Mouse (Mus musculus) mouse trophoblast stem cell (cell line): ENCODE measurements around the gene Gm21905.

ENCODE experiments used
- in situ Hi-C, 2 experiments: fragments of 300-500 bp; cut with MseI, MboI; formaldehyde crosslinking; loops; 2 replicates in 1 of 2; 3 replicates in 1 of 2; pipeline ENCODE4 v1.15.1; 2025

Gene Gm21905

DNA sequence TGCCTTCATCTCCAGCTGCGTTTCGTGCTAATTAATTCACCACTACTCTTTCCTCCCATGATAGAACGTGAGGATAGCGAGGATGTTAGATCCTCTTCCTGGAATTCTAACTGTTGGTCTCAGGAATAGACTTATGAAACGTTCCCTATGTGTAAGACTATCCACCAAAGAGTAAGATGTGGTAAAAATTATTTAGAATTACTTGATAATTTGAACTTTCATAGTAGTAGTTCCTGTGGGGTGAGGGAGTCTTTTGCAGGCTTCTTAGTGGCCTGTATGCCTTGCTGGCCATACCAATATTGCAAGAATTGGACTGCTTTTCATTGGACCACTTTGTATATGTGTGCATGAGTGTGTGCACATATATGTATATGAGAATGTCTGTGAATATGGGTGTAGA, at the start of gene Gm21905:
Gm21905 (minus strand) TSS at position 101 of the 400 bp plus-strand sequence.
- in situ Hi-C loops: loop anchor here in 1 of 2 experiments (10.0 kb wide), 1 partner anchor 62 kb away; no protein-coding TSS in a partner anchor

DNA sequence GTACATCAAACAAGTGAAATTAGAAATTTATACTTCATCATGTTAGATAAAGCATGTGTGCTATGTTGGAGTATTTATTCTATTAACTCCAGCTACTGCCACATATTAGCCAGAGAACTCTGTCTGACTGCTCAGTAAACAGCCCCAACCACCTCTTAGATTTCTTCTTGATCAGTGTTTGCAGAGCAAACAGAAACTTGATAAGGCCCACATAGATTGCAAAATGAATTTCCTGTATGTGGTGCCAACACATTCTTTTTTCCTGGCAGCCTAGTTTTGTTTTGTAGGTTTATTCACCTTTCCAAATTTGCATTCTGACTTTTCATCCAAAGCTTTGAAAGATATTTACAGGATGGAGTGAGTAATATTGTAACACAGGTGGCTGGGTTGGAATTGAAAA, 44.2 kb upstream of the Gm21905 start:
- in situ Hi-C loops: no loop called here

DNA sequence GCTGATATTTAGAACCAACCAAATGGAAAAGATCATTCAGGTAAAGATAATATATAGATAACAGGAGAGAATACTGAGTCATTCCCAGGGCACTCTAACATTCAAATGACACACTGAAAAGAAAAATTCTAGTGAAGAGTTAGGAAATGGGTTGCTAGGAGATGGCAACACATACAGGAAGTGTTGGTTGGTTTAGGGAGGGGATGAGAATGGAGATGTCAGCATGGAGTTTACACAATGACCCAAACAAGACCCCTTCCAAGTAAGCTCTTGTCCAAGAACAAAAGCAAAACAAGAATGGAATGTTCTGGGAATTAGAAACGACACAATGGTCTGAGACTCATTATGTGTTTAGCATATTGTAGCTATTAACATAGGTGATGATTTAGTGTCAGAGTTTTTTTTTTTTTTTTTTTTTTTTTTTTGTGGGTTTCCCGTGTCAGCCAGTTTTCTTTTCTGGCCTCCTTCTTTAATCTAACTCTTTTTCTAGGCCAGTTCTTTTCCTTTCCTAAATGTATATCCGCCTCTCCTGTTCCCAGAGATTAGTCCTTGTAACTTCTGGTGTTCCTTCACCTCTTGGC, 35.8 kb upstream of the Gm21905 start:
- in situ Hi-C loops: no loop called here

DNA sequence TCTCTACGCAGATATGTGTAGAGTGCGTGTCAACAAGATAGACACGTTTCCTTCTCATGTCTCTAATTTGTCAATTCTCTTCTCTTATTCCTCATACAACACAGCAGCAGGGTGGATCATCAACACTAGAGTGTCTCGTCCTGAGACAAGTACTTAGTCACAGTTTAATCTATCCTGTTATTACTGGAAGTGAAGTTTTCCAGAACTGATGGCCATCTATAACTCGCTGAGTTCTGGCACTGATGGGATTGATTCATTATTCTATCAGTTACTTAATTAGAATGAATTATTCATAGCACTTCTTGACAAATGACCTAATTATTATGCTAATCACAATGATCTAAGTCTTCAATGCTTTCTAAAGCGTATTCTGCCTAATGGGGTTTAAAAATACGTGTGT, 23.3 kb upstream of the Gm21905 start:
- in situ Hi-C loops: no loop called here

DNA sequence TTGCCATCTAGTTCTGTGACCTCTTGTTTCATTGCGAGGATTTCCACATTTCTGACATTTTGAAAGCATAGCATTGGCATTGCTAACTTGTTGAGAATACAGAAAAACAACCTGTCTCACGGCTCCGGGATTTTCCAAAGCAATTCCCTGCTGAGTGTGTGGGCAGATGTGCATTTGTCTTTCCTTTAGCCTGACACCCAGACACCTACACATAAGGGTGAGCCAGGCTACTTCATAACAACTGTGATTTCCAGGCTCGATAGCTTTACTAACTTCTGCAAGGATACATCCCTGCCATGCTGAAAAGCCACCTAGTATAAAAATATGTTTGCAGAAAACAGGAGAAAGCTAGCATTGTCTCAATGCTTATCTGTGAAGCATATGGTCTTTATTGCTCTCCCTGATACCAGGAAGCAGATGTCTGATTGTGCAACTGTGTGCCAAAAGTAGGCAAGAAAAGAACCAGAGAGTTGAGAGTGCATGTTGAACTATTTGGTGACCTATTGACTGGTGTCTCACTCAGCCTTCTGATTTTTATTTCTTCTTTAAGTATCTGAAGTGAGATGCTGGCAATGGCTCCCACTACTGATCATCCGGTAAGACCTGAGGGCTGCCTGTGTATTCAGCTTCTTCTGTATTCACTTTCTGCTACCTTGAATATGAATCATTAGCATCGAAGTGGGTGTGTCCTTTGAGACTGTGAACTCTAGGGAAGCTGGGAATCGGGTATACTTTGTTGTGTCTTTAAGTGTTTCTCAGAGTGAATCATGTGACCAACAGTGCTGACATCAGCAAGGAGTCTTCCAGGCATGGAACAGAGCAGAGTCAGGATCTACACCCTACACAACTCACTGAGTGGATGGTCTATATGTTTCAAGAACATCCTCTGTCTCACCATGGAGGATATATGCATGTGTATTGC, 15.7 kb upstream of the Gm21905 start:
- in situ Hi-C loops: no loop called here

DNA sequence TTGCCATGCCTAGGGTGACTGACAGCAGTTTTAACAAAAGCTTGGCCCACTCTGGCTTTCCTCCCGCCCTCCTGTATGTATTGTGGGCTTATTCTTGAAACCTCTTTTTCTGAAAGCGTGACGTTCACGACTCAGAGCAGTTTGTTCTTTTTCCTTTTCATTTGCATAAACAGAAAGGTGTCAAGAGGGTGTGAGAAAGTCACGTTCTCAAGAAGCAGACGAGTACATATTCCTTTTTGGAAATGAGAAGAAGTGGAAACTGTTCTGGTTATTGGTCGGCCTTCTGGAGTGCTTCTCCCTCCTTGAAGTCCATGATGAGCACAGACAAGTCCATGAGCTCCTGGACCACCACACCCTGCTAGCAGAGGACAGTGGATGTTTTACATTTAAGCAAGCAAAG, 9.3 kb upstream of the Gm21905 start:
- in situ Hi-C loops: no loop called here

DNA sequence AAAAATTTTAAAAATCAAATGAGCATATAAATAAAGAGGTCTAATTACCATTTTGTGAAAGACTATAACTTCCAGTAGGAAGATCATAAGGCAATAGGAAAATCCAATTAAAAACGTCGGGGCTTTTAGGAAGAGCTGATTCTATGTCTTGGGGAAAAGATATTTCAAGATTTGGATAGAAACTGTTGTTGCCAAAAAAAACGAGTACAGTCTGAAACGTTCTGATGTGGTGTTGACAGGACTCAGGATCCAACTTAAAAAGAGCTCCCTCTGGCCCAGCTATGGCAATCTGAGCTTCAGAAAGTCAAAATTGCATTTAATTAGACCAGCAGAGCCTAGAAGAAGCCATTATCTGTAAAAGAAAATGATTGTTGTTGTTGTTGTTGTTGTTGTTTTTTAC, 7.9 kb upstream of the Gm21905 start:
- in situ Hi-C loops: no loop called here

DNA sequence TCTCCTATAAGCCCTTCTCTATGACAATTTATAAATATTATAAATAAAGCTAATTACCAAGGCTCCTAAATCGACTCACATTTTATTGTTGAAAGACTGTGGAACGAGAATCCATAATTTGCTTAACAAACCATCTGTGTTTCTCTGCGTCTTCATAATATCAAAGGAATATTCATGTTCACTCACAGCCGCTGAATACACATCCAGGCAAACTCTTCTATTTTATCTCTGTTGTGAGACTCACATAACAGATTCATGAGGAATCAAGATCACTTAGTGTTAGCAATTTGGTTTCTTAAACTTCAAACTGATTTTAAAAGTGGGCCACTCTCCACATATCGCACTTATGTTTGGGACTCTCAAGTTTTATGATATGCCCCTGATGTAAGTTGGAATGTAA, 1.9 kb upstream of the Gm21905 start:
- in situ Hi-C loops: loop anchor here in 1 of 2 experiments (10.0 kb wide), 1 partner anchor 63 kb away; no protein-coding TSS in a partner anchor

DNA sequence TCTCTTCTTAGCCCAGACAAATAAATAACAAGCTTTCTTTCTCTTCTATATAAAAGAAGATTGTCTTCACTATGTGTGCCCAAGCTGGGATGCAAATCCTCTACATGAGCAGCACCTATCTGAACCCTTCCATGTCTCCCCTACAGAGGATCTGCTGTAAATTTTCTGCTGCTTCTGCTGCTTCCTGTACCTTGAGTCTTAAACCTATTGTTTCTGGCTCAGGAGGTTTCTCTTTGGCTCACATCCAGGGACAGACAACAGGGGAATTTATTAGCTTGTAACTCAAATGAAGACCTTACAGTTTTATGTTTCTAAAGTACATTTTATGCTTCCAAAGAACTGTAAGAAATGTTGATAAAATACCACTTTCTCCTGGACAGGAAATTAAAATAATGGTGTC, 785 bp upstream of the Gm21905 start:
- in situ Hi-C loops: loop anchor here in 1 of 2 experiments (10.0 kb wide), 1 partner anchor 62 kb away; no protein-coding TSS in a partner anchor

DNA sequence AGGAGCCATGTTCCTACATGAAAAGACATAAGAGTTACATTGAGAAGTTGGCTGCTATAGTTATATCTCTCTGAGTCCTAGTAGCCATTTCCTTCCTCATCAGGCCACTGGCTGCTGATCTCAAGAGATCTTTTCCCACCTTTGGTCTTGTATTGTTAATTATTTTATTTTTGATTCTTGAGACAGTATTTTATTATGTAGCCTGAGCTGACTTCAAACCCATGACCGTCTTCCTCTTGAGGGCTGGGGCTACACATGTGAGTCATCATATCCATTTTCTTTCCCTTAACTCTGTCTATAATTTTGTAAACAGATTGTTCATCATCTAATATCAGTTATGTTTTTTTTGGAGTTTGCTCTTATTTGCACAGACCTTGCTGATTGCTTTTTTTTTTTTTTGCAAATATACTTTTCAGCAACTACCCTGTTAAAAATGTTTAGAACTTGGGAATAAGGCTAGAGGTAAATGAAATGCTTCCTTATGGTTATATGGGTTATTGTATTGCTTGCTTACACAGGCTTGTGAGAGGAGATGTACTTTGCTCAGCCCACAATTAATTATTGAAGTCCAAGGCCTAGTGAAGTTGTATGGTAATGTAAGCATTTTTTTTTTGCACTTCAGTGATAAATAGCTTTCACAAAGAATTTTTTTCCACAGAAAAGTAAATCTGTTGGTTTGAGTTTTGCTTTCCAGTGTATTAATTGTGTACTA, 2.0 kb downstream of the Gm21905 start:
- in situ Hi-C loops: loop anchor here in 1 of 2 experiments (10.0 kb wide), 1 partner anchor 59 kb away; no protein-coding TSS in a partner anchor

DNA sequence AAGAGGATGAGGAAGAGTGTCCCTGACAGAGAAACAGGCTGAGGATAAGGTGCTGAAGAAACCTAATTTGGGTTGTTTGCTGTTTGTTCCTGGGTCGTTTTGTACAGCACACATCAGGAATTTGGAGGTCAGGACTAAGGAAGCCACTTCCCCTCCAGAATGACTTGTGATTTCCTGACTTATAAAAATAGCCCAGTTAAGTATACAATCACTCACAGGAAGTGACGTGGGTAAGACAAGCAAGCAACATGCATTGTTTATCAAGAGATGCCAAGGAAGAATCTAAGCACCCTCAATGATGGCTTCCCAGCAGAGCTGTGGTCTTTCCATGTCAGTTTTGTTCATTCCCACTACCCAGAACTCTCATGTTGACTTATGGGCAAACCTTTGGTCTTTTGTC, 3.0 kb downstream of the Gm21905 start:
- in situ Hi-C loops: loop anchor here in 1 of 2 experiments (10.0 kb wide), 1 partner anchor 58 kb away; no protein-coding TSS in a partner anchor

DNA sequence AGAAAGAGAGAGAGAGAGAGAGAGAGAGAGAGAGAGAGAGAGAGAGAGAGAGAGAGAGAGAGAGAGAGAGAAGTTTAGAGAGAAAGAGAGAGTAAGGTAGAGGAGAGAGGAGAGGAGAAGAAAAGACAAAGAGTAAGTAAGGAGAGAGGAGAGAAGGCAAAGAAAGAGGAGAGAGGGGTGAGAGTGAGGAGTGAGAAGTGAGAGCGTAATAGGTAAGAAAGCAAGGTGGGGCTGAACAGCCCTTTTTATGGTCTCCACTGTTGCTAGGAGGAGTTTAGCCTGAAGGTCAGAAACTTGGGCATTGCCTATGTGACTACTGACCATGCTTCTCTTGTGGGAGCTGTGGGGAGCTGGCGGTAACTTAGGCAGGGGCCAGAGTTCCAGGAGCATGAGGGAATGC, 4.9 kb downstream of the Gm21905 start, which contains the start of gene Gm5108:
Gm5108 (plus strand) TSS at position 301 of the 400 bp plus-strand sequence.
- in situ Hi-C loops: loop anchor here in 1 of 2 experiments (10.0 kb wide), 1 partner anchor 57 kb away; no protein-coding TSS in a partner anchor

DNA sequence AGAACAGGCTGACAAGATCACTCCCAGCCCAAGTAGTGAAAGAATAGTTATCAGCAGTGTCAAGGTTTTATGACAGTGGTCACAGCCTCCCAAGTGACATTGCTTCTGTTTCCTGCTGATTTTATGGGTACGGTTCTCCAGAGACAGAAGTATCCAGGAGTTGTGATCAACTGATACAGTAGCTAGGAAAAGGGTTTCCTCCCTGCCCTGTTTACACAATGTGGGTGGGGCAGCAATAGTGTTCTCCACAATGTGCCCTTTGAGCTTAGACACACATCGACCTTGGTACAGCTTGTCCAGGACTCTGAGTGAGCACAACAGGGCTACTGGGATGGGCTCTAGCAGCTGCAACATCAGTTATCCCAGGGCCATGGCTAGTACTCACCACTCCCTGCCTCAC, 14.6 kb downstream of the Gm21905 start:
- in situ Hi-C loops: no loop called here

DNA sequence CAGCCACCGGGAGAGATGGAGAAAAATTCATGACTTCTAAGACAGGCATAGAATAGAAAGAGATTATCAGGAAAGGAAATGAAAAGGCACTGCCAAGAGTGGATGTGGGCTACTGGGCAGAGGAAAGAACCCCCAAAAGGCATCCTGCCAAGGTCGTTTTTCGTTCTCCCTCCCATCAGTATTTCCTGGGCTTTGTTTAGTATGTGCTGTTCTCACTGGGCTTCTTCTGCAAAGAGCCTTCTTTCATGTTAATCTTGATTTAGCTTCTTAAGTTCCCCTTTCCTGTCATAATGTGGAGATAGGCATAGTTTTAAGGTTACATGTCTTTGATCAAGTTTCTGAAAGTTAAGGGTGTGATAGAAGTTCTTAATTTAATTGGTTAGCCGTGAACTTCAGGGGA, 15.6 kb downstream of the Gm21905 start:
- in situ Hi-C loops: no loop called here

DNA sequence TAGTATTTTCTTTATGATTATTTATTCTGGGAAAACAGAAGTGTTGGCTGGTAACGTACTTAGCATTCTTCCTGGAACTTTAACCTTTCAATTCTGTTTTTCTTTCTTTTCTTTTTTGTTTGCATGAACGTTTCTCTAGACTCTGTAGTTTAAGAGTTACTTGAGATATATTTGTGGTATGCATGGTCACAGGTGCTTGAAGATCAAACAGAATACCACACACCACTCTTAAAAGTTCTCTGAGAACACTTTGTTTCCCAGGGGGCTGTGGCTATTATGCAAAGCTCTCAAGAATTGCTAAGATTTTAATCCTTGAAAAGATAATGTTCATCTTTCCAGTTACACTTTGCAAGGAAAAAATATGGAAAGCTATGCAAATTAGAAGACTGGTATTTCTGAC, 41.7 kb downstream of the Gm21905 start:
- in situ Hi-C loops: no loop called here

DNA sequence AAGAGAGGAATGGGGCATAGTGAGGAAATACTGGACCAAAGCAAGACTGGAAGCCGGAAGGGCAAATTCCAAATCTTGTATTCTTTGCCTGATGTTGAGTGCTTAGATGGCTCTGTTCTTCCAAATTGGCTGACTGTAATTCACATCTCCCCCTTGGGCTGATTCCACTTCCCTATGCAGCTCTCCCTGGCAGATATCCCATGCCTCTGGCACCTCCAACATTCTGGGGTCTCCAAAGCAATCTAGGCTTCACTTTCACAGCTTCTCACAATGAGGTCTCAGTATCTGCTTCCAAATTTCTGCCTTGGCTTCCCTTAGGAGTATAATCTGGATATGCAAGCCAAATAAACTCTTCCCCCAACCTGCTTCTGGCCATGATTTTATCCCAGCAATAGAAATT, 47.3 kb downstream of the Gm21905 start:
- in situ Hi-C loops: no loop called here

DNA sequence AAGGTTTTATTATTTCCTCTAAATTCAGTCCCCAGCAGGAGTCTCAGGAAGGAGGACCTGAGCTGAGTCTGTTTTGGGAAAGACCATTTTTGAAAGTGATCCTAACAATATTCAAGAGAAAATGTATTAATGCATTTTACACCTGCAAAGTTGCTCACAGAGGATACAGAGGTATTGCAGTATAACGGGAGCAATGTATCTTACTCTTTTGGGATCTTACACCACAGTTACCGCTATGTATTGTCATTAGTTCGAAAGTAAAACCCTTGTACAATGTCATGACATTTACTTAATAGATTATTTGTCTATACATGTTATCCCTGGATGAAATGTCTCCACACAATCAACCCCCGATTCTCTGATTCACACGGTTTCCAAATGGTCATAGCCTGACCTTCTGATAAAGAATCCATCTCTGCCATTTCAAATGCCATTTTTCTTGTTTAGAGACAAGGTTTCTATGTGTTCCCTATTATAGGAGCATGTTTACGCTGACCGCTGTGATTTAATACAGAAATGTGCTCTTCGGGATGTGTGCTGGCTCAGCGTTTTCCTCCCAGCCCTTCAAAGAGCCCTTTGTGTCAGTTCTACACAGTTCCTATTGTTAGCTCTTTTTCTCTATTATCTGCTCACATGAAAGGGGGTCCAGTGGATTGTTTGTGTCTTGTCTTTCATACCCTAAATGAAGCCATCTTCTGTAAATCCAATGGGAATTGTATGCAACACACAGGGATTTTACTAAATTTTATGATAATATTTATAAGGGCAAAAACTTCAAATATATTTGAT, 61.6 kb downstream of the Gm21905 start:
- in situ Hi-C loops: loop anchor here in 1 of 2 experiments (10.0 kb wide), 1 partner anchor 60 kb away; the partner anchor contains the start of genes Gm21905 and Gm5108

DNA sequence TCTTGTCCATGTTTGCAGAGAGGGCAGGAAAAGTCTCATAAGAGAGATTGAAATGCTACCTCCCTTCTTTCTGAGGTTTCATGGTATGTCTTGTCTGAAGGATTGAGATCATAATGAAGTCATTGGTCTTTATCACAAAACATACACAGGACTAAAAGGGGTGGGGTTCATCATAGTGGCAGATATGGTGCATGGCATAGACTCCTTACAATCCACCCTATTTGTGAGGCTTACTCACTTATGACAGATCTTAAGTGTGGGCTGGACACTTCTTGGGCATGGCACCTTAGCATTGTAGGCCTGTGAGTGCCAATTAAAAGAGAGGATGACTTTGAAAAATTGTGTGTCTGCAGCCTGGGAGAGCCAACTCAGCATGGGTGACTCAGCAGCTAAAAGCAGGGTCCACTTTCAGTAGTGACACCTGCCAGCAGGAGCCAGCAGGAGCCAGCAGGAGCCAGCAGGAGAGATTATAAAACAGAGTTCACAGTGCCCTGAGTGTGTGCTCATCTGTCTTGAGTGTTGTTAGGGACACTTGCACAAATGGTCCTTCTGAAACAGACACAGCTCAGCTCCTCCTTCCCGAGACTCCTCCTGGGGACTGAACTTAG, 62.6 kb downstream of the Gm21905 start:
- in situ Hi-C loops: loop anchor here in 1 of 2 experiments (10.0 kb wide), 1 partner anchor 61 kb away; the partner anchor contains the start of genes Gm21905 and Gm5108
